Mouse (Mus musculus) kidney, adult 9 months (tissue): ENCODE measurements at regions not wholly inside any gene's neighbourhood (a gene's known extent, or its start where the extent isn't known, plus 50 kb on each side); places are given as distances from the start of the nearest gene placed in this dataset.

Experiments used
- DNase-seq: peaks from one replicate; pipeline ENCODE4 v3.0.0; 2022

DNA sequence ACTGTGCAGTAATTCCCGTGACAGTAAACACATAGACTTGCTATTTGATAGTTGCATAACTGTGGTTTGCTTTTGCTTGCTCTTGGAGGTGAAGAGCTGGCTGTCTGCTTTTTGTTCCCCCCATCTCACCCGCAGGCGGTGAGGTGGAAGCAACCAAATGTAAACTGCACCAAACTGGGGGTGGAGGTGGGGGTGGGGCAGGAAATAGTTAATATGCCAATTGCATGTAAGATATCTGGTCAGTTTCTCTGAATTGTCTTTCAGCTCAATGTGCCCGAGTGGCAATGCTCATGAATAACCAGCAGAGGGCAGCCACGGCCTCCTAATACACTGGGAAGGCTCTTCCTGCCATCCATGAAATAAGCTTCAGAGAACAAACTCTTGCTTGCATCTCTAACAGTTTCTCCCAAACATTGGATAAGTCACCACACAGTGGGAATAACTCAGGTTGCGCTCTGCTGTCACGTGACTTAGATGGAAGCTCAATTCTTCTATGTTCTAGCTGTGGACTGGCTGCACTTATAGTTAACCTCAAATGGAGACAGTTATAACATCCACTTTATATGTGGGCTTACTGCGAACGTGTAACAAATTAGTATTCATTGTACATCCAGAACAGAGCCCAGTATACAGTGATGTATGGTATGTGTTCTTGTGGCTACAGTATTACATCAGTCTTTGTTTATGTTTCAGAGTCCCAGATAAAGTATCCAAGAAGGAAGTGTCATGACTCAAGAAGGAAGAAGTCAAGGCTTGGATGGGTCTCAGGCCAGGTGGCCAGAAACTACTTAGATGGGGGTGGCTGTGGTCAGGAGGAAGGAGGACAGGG lies 62.0 kb upstream of the Egflam start:
- peak; percentile 64 for DNase-seq

DNA sequence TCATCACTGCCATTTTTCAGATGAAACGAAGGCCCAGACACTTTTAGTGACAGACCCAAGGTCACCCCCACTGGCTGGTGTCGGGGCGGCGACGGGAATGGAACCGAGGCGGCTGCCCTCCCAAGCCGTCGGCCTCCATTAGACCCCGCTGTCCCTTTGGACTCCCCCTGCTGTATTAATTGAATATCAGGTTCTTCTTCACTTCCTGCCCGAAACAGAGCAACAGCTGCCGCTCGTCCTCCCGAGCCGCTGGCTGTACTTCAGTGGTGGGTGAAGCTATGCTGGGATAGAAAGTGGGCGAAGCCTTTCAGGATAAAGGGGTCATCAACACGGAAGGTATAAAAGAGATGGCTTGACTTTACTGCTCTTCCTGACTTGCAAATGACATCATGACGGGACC lies 64.4 kb upstream of the Egflam start:
- DNase-seq, result no peak

DNA sequence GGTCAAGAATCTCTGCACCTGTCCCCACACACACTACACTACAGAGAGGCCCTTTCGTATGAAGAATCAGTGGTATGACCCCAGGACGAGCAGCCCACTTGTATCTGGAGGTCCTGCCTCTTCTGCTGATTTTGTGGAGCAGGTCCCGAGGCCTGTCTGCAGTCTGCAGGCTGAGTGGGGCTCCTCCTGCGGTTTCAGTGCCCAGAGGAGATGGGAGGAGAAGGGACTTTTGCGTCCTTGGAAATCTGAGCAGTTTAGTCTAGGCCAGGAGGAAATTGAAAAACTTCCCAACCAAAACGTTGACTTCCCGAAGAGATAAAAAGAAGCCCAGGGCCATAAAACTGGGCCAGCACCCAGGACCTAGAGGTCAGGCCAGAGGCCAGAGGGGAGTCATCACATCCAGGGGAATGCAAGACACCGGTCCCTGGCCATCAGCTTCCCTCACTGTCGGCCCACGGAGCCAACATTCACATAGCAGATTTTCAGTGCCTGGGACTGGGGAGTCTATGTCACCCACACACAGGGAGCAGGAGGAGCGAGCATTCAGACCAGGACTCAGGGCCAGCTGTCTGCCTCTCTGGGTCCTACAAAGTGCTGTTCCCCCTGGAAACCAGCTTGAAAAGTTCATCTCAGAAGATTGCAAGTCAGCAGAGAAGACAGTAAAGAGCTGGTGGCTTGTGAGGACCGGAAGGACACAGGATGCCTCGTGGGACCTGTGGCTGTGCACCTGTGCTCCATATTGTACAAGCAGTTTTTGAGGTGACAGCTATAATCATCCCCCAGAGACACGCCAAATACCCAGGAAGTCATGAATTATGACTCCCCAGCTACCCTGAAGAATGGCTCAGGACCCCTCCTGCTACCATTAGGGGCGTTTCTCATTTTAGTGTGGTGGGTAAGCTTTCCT lies 65.5 kb upstream of the Egflam start:
- no peak for DNase-seq

DNA sequence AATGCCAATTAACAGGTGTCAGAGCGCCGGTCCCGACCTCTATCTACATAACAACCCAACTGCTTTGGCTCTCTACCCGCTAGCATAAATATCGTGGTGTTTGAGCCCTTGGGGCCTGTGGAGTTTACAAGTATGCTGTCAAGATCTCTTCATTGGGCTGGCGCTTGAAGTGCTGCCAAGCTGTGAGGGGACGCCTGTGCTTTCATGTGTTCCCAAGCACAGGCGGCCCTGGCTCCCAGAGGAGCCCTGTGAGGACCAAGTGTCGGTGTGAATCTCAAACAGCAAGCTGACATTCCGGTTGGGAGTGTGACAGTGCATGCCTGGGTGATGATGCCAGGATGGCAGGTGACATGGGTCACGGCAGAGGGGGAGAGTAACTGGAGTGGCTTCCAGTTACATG lies 82.0 kb upstream of the Egflam start:
- DNase-seq, result no peak

DNA sequence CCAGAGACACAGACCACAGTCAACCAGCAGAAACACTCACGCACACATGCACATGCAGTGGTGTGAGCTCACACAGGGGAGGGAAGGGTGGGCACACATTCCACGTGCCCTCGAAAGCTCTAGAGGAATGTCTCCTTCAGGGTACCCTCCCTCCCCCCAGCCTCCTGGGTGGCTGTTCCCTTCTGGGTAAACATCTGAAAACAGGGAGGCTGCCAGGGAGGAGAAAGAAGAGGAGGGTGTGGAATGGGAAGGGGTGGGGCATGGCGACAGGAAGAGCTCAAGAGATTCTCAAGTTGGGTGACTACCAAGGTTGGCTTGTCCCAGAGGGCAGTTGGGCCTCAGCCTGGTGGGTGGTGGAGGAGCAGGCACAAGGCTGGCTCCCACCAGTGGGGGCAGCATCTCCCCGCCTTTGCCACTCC lies 82.6 kb upstream of the Egflam start:
- DNase-seq, result no peak

DNA sequence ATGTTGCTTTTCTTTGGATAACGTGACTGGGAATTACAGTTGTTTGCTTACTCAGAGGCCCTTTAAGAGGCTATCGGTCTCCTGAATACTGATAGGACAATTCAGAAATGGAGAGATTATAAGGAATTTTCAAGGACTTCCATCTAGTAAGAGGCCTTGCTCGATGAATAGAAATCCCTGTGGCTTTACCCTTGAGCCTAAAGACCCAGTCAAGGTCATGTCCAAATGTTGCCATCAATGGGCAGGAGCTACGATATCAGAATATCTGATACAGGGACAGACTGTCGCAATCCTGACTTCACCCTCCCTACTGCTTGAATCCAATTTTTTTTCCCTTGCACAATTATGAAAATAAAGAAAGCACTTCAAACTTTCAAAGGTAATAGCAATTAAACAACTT lies 85.5 kb upstream of the Egflam start:
- DNase-seq, result no peak

DNA sequence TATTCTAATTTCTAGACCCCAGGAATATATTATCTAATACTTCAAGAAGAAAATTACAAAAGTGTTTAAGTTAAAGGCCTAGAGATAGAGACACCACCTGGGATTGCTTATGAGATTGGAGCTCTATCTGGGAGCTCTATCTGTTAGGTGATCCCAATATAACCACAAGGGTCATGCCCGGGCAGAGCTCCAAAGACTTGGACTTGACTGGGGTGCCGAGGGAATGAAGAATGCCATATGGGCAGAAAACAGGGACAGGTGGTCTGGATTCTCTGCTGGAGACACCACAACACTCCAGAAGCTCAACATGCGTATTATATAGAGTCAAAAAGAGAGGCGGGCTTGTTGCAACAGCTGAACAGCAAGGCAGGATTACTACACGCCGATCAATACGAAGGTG lies 92.9 kb upstream of the Egflam start:
- DNase-seq, result no peak

DNA sequence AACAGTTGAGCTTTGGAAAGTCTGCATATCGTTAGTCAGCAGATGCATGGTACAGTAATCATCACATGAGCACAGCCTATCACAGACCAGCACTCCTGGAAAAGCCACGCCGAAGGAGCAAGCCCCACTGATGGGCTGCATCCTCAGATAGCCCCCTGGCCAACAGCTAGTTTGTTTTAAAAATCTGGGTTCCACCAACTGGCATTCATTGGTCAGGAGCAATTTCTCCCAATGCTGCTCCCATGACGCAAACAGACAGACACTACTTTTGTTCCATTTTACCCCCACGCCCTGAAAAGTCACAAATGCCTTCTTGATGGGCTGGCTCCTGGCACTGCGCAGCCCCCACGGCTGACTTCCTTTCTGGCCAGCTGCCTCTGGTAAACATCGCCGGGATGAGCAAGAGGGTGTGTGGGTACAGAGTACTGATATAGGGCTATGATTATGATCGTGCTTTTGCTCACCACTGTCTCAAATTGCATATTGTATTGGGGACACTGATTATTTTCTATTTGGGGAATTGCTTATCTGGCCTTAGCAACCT lies 95.0 kb upstream of the Egflam start:
- no peak for DNase-seq

DNA sequence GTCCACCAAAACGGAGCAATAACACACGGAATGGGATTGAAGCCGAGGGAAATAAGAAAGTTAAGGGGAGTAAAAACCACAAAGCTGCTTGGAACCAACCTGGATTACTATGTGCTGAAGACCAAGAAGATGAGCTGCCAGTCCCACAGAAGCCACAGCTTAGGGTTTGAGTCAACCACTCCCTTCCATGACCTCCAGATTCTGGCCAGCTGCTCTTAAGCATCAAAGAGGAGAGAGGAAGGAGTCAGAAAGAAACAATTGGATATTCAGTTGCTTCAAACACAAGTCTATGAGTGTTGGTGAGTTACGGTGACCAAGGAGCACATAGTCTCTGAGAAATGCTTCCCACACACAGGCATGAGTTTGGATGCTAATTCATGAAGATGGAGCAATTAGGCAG lies 99.7 kb upstream of the Egflam start:
- no peak for DNase-seq

DNA sequence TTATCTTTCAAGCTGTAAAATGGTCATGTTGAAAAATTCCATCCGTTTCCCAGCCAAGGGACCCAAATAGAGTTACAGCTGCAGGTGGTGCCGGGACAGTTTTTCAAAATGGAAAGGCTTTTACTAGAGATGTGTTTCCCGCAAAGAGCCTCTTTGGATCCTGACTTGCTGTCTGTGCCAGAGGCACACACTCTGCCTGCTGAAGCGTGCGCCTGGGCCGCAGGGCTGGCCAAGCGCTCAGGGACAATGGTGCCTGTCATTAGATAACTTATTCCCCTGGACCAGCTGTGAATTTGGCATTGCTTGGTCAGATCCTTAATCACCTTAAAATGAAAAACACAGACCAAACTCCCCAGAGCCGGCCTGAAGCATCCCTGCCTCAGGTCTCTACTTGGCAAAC lies 110.3 kb upstream of the Egflam start:
- no peak for DNase-seq

DNA sequence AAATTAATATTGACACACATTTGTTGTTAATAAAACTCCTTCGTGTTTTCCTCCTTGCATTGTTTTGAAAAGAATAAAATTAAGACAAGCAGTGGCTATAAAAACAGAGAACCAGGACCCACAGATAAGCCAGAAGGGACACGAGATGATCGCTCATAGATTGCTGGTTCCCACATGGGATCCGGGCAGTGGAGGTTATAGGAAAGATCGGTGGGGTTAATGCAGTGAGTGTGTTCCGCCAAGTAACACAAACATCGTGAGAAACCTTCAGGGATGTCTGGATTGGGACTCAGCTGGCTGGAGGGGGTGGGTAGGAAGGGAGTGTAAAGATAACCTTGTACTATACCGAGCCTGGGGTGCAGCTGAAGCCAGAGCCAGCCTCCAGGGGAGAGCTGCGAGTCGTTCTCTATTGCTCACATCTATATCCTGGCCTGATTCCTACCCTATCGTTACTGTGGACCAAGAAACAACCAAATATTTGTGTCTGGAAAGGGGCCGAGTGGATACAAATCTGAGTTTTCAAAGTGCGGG lies 116.6 kb upstream of the Egflam start:
- no peak for DNase-seq

DNA sequence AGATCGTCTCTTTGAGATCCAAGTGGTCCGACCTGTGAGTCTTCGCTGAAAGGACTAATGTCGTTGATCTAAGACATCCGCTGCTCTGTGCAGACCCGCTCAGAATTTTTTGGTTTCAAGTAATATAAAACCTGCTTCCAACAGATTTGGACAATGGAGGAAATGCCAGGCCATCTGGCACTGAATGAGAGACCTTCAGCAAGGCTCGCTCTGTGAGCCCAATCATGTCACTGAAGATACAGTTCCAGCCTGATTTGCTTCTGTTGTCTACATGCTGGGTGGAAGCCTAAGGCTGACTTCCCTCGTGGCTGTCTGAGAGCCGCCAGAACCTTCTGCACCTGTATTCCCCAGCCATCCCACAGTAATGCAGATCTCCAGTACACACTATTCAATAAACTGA lies 123.4 kb upstream of the Egflam start:
- DNase-seq, result no peak

DNA sequence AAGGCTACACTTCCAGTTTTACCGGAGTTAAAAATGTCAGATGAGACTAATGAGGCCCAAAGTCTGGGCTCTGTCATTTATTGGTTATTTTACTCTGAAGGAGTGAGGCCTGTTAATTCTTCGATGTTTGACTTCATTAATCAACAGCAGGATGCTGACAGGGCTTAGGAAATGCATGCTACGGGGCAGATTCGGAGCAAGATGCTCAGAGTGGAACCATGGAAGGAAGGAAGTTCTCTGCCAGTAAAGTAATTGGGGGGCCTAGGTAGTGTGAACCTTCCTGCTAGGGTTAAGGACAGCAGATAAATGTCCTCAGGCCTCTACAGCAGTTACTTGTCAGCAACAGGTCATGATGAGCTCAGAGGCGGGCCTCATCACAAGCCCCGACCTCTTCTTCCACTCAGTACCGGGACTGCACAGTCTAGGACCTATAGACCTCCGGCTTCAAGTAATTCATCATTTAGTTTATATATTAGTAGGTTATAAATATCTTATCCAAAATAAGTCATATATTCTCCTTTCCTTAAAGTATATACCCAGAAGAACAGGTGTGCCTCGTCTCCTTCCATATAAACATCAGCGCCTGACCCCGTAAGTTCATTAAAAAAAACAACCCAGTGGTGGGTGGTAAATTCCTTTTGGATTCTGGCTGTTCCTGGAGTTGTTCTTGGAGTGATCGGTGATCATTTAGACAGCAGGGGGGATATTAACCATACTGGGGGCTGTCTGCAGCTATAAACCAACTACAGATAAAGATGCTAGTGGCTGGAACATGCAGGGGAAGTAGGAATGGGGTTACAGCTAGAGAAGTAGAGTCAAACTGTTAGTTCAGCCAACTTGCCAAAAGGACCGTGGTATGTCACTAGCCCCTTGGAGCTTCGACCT lies 124.9 kb upstream of the Egflam start:
- no peak for DNase-seq

DNA sequence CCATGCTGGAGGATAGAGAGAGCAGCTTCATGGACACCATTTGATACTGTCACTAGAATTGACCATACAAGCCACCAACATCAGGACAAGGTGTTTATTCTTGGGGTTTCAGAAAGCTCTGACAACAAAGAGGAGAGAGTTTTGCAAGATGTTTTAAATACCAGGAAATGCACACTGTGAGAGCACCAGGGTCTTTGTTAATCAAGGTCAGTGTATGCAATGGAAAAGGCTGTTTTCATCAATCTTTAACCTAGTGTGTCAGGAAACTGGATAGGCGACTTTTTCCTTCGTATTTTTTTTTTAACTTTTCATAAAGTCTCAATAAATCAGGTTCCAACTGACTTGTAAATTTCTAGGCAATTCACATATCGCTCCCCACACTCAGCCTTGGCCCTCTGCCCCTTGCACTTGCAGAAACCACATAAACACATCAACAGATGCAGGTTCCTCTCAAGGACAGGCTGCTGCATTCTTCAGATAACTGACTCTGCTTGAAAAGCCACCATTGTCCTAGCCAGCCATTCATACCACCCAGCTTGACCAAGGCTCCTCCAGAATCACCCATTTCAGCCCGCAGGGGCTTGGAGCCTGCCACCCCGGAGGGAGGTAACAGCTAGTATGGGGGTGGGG lies 132.9 kb upstream of the Egflam start:
- peak; percentile 1 for DNase-seq

DNA sequence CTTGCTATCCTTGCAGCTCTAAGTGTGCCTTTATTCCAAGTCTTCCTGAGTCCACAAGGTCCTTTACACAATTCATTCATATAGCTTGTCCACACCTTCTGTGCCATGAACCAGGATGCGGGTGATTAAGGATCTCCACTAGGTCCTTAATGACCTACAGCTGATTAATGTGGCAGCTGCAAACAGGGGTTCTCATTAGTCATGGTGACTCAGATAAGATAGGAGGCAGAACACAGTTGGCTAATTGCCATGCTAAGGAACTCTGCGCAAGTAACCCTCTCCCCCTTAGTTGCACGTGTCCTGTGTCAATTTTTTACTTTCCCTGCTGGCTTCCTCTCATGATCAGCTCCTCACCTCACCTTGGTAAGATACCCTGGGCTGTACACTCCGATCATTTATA lies 139.7 kb upstream of the Egflam start:
- DNase-seq, result no peak

DNA sequence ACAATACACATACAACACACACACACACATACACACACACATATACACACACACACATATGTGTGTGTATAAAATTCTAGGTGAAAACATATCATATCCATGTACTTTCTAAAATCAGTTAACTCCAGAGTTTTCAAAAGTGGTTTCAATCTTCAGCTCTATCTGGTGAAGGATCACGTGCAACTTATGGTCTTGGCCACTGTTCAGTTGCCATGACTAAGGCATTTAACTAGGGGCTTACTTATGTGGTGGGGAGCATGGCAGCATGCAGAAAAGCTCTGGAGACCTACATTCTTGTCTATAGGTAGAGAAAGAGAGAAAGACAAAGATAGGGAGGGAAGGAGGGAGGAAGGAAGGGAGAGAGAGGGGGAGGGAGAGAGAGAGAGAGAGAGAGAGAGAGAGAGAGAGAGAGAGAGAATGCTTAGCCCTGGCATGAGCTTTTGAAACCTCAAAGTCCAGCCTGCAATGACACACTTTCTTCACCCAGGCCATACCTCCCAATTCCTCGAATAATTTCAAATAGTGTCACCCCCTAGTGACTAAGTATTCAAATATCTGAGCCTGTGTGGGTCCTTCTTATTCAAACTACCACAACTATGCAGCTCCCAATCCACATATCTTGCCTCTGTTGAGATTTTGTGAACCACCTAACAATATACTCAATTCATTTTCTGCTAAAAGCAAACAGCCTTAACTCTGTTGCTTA lies 155.1 kb upstream of the Egflam start:
- DNase-seq, result no peak

DNA sequence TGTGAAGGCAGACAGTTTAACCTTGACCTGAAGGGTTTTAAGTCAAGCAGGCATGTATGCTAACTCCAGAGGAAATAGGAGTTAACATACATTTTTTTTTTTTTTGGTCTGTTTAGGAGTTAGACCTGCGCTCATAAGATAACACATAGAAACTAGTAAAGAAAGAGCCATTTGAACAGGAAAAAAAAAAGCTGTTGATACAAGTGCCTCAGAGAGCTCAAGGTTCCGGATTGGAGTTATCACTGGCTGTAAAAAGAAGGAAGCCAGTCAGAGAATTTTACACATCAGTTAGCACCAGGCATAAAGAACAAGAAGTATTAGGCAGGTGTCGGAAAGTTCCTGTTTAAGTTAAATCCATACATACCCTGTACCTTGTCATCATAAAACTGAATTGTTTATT lies 156.2 kb upstream of the Egflam start:
- no peak for DNase-seq

DNA sequence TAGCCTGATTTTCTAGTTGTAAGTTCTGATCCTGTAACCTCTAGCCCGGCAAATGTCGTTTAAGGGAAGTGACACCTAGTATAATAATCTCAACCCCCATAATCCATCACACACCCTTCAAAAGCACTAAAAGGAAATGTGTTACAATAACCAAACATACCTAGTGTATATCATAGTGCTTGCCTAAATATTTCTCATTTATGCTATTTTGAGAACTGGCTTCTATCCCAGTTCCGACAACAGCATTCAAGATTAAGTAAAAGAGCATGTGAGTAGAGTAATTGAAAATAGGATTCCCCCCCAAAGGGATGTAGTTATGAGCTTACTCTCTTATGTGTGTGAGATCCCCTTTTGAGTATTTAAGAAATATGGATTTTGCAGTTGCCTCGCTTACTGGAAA lies 165.1 kb upstream of the Egflam start:
- DNase-seq, result no peak

DNA sequence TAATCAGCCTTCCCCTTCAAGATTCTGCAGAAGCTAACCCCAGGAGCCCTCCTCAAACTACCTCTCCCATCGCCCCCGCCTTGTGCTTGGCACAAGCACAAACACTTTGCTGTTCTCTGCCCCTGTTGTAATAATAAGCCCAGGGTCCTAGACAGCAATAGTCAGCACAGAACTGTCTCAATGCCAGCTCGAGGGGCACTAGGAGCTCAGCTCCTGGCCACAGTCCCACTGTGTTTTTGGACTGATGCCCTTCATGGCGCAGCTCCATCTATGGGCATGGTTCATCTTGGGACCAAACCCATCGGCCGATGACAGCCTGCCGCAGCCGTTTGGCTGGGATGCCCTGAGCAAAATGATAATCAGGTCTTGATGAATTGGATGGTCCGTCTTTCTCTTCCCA lies 165.5 kb upstream of the Egflam start:
- DNase-seq, result no peak

DNA sequence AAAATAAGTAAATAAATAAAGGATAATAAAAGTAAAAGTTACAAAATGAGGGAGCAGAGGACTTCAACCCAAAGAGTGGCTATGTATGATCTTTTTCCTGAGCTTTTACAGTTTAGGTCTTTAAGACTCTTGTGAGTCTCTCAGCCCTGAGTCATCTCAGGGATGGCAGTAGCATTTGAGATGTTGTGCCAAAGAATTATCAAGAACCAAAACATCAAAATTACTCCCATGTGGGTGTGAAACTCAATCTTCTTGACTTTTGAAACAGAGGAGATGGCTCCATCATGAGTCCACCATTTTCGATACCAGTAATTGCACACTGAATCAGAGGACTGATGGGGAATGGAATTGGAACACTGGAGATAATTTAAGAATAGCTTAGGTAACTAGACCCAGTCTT lies 174.0 kb upstream of the Egflam start:
- no peak for DNase-seq

DNA sequence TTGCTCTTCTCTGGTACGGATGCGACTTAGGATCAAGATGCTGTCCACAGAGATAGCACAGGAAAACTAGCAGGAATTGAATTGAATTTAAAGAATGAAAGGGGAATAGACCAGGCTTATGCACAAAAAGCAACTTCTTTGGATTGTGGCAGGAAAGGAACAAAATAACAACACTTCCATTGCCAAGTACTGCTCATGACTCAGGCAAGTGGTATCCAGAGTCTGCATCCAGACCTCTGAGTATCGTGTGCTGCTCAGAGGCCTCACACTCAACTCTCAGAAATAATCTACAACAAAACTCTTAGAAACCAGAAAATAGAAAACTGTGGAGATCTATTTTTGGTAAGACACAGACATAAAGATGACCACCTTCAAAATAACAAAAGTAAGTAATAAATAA lies 176.1 kb upstream of the Egflam start:
- DNase-seq, result no peak

DNA sequence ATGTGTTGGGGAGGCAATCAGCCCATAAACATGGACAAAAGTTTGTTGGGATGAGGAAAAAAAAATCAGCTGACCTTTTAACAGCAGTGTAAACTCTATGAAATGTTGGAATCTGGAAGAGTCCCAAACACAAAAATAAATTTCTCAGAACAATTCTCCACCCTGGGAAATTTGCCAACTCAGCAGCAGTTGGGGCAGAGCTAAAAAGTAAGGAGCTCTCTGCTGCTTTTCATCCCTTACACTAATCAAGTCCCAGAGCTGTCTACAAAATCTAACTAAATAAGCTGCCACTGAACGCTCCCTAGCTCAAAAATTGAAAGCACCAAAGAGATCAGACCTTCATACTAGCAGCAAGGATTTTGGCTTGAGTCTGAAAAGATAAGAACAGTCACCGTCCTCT lies 176.6 kb upstream of the Egflam start:
- DNase-seq, result no peak
